20 mouse cellular contexts compared by ENCODE assay signal in genomic region chr17:5653981-5654380, GRCm38 (mm10).
DNase-seq lines count a peak whose midpoint lies in the region; TF ChIP-seq lines count a peak whose summit lies in the region.
"Had no signal": no experiment of that assay in that cellular context is flagged by ENCODE, and none has a peak within 500 bp of the region (broad histone marks: within the 10 kb centered on the region; RNA-seq: fewer than 3 reads in every experiment).

No protein-coding gene starts in this region.

- no peaks in the 10 kb centered on the region for H3K36me3 ChIP-seq in heart, embryonic 10.5 days
- H3K36me3 ChIP-seq: neural tube, embryonic 15.5 days; stomach, embryonic 15.5 days had no signal

- no peak overlapping the region for H3K4me3 ChIP-seq in heart, embryonic 10.5 days
- H3K4me3 ChIP-seq: forebrain, embryonic 13.5 days; neural tube, embryonic 15.5 days; stomach, embryonic 15.5 days had no signal

- intact Hi-C loops in gastrocnemius, postnatal 36 days (cut with DNase I): no loop called here

- TF ChIP-seq POLR2A in brain, embryonic 14.5 days (IDR thresholded peaks at IDR 0.05; ENCODE audit: borderline replicate concordance, extremely low read depth, insufficient read depth, insufficient read length, poor library complexity, severe bottlenecking): no peak

- WGBS in heart, embryonic 10.5 days: 79% methylated on average over 9 of the region's 9 CpGs

- no peaks in the 10 kb centered on the region for H3K9me3 ChIP-seq in heart, embryonic 10.5 days
- H3K9me3 ChIP-seq: forebrain, embryonic 13.5 days; neural tube, embryonic 15.5 days; stomach, embryonic 15.5 days had no signal

- no peaks in the 10 kb centered on the region for H3K4me1 ChIP-seq in heart, embryonic 10.5 days
- H3K4me1 ChIP-seq: forebrain, embryonic 13.5 days; neural tube, embryonic 15.5 days; stomach, embryonic 15.5 days had no signal

- H3K27me3 ChIP-seq in heart, embryonic 10.5 days (ENCODE audit: insufficient read depth, poor library complexity, severe bottlenecking): no peaks in the 10 kb centered on the region
- H3K27me3 ChIP-seq: neural tube, embryonic 15.5 days; stomach, embryonic 15.5 days had no signal

- TF ChIP-seq CTCF in brain, embryonic 14.5 days (IDR thresholded peaks at IDR 0.05; ENCODE audit: borderline replicate concordance, extremely low read depth, insufficient read depth, insufficient read length): no peak

- no peak overlapping the region for H3K27ac ChIP-seq in heart, embryonic 10.5 days
- H3K27ac ChIP-seq: forebrain, embryonic 13.5 days; hindbrain, embryonic 14.5 days; neural tube, embryonic 15.5 days; stomach, embryonic 15.5 days had no signal

- DNase-seq in cerebellum, adult 18-20 months: peak; percentile 33 to 42
- no peak for DNase-seq in cerebellum, adult 11-12 months
- peak; percentile 22 for DNase-seq in heart, adult 8-10 months (ENCODE audit: low spot score)
- DNase-seq in heart, embryonic 10.5 days (ENCODE audit: low spot score): no peak
- DNase-seq in brain, embryonic 14.5 days (ENCODE audit: low read depth): peak; percentile 30
- peak; percentile 25 to 33 for DNase-seq in gastrocnemius, postnatal 36 days
- no peak for DNase-seq in lung, postnatal 36 days
- DNase-seq in frontal cortex, adult 2 months (ENCODE audit: extremely low spot score in 1 of 2, low spot score in 1 of 2): no peak
- DNase-seq: adrenal gland, postnatal 25 days; cerebellum, adult 9-10 months; kidney, adult 8-10 months; liver; lung, postnatal 10 days; right cerebral cortex, postnatal 25 days; thymus, adult 18-20 months; thymus, postnatal 4 days had no signal

Comparison
In these comparisons a context has a peak if more than half of its experiments do, and no peak if none do; other contexts are left out.
1. DNase-seq: peak in cerebellum, adult 18-20 months (2 of 2), heart, adult 8-10 months (single experiment), brain, embryonic 14.5 days (single experiment) and gastrocnemius, postnatal 36 days (2 of 2); none in cerebellum, adult 11-12 months (single experiment), heart, embryonic 10.5 days (single experiment), lung, postnatal 36 days (single experiment) and frontal cortex, adult 2 months (0 of 2).